Mouse (Mus musculus): ENCODE results near the gene Smyd3. TPM values are rescaled to one million over a fixed set of nuclear protein-coding genes. Genes with fewer than 3 reads are reported as not detected.

The Smyd3 gene
- total RNA-seq, 4 experiments from 2014 or later: 31.8 to 34.0 (median 33.4) TPM

DNA sequence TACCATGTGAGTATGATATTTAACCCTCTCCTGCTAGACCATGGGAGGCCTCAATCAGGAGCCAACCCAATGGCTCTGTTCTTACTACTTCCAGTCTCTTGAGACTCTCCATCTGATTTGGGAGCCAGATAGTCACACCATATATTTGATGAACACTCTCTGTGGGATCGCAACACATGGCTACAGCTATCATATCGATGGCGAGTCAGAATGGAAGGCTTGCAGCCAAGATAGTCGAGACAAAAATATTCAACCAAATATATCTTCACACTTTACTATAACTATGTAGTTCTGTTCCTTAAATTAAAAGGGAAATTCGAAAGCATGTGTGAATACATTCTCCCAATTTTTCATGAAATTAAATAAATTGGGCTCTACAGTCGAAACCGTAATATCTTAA is 132.2 kb downstream of the Smyd3 start:
- DNase-seq (ENCODE audit: low spot score in 2 of 2): no peak

DNA sequence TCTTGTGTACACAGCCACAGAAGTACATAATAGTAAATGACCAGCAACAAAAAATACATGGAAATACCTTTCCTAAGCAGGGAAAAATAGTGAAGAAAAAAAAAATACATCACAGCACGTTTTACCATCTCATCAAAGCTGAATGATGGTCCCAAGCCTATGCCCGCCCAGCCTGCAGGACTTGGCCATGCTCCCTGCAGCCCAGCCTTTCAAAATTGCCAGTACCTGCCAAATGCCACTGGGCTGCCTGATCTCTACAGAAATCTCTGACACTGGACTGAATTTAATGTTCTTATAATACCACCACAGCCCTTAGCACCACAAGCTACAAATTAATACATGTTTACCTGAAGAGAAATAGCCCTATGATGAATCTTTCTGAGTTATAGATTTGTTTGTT is 133.5 kb downstream of the Smyd3 start:
- no peak for DNase-seq (ENCODE audit: low spot score in 2 of 2)

DNA sequence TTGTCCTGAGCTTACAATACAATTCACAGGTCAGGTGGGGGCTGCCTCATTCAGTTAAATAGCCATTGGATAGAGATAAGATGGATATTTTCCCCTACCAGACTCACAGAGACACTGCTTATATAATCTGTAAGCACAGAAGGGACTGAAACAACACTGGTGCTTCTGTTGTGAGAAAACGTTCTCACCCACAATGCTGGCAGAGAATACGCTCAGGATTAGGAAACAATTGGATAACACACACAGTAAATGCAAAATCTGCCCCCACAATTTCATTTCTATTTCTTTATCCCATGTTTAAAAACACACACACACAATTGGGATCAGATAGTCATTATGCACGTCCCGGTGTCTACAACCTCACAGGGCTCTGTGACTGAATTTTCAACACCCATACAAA is 139.7 kb downstream of the Smyd3 start:
- no peak for DNase-seq (ENCODE audit: low spot score in 2 of 2)

DNA sequence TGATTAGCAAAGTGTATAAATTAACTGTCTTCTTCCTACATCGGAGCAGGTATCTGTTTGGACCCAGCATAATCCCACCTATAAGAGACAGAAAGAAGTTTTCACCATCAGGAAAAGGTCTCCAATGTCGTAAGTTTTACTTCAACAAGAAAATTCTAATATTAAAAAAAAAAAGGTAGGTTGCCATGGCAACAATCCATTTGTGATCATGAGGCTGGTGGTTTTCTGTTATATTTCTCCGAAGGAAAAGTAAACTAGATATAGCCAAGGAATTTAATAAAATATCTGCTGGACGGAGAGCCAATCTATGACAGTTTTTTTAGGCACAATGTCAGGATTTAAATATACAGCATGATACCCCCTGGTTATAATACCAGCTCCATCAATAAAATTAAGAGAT is 142.9 kb downstream of the Smyd3 start:
- DNase-seq (ENCODE audit: low spot score in 2 of 2): no peak

DNA sequence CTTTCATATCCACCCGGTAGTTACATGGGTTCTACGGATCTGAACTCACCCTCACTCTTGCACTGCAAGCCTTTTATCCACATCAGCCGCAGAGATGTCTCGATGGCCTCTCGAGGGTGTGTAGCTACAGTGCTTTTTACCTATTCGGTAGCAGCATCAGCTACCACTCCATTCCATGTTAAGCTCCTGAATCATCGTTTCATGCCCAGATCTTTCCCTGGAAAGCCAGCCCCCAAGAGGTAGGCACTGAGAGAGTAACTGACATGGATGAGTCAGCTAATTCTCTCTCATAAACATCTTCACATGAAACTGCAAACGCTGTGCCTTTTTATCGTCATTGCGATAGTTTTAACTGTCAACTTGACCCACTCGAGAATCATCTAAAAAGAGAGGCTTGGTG is 143.9 kb downstream of the Smyd3 start:
- no peak for DNase-seq (ENCODE audit: low spot score in 2 of 2)

DNA sequence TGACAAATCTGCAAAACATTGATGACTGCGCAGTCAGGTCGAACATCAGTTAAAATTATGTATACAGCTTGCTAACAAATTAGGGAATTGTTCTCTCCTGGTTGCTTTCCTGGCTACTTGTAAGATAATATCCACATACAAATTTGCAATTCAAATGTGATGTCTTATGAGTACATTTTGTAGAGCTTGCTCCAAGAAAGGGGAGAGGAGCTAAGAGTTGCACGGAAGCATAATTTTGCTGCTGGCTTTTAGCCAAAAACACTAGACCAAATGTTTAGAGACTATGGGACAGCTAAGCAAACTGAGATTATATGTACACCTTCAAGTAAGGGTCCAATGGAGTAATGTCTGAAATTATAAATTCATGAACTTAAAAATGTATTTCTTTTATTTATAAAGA is 146.7 kb downstream of the Smyd3 start:
- DNase-seq (ENCODE audit: low spot score in 2 of 2): no peak

DNA sequence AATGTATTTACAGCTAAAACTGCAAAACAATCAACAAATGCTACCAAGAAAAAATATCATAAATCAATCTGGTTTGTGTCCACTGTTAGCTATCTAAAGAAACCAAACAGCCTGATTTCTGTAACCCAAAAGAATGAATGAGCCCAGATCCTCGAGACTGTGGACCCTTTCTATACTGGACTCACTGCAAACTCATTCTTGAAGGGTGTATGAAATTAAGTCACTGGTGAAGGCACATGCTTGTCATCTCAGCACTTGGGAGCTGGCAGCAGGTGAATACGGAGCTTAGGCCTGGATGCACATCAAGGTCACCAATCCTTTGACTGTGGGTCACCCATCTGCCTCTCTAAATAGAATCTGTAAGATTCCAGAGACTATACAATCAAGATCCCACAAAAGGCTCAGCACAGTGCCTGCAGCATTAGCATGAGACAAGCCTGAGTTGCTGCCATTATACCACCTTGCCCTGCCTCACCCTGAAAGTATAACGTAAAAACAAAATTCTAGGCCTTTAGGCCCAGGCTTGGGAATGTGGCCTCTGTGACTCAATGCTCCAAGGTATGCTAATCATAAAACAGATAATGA is 149.3 kb downstream of the Smyd3 start:
- no peak for DNase-seq (ENCODE audit: low spot score in 2 of 2)

DNA sequence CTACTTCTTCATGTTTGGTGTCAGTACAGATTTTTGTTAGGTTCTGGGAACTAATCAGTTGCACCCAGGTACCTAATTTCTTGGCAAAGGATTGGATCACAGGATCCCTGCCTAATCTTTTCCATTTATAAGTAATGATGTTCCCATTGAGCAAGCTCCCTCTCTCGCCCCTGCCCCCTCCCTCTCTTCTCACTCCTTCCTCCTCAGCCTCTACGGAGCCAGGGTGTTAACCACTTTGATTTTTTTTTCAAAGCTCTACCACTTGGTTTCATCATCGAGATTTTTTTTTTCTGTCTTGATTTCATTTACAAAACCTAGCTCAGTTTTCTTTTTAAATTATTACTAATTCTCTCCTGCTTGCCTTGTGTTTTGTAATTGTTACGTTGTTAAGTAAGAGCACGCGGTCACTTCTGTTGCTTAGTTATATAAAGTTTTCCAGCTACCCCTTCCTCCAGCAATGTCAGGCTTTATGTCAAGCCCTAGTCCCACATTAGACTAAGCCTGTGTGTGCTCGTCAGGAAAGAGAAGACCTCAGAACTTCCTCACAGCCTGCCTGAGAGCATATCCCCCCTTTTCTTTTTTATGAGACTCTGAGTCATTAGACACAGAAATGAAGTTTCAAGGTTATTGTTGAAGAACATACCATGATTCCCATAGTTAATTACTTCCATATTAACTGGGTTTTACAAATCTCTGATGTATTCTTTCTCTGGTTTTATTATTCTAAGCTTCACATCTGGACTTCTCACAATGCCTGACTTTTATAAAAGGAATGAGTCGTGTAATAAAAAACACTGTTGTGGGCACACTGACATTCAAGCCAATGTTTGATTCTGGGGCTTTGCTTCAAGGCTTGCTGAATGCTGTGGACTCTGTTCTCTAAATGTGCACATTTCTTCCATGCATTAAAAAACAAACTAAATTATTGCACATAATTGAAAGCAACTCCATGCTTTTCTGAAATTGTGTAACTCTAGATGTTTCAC is 156.1 kb downstream of the Smyd3 start:
- DNase-seq (ENCODE audit: low spot score in 2 of 2): no peak

DNA sequence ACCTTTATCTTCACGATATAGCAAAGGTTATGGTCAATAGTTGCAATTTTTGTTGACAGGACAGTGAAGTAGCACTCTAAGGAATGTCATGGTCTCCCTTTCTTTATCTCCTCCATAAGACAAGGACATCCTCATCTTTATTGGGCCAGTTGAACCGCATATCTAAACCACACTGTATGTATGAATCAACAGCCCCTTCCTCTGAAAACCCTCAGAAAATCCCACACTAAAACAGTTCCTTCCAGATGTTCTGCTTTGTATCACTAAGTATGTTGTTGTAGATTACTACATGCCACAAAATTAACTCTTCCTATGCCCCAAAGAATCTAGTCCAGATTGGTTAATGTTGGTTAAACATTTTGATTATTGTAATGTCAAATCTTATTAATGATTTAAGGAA is 160.7 kb downstream of the Smyd3 start:
- DNase-seq (ENCODE audit: low spot score in 2 of 2): no peak

DNA sequence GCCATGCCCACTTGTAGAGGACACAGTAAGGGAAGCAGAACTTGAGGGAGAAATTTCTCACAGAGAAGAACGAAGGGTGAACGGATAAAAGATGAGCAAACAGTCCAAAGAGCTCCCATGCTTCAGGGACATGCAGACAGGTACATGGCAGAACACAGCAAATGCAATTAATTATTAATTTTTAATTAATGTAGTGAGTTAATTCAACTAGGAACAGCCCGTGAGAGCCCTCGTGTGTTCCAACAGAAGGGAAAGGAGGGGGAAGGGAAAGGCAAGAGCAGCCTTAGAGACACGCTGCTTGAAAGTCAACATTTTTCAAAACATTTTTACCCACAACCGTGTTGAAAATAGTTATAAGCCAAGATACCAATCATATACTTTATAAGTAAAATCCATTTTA is 163.6 kb downstream of the Smyd3 start:
- no peak for DNase-seq (ENCODE audit: low spot score in 2 of 2)

DNA sequence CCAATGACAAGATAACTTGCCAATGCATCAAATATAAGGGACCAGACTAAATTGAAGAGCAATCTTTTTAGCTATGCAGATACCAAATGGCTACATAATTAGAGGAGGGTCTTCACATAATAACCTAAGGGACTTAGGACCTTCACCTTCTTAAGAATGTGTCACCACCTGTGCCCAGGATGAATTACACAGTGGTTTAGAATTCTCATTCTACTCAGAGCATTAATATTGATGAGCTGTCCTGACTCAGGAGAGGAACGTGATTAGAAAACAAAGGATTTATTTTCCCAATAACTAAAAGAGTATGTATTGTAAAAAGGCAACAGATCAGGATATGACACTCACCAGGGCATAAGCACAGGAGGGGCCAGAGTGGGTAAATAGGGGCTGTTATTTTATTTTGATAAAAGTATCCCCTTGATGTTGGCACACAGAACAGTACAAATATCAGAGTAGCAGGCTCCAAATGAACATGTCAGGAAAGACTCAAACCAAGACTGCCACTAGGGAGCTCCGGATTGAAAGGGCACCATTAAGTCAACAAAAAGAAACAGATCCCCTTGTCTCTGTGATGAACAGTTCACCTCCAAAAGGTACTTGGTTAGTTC is 172.4 kb downstream of the Smyd3 start:
- DNase-seq (ENCODE audit: low spot score in 2 of 2): no peak

DNA sequence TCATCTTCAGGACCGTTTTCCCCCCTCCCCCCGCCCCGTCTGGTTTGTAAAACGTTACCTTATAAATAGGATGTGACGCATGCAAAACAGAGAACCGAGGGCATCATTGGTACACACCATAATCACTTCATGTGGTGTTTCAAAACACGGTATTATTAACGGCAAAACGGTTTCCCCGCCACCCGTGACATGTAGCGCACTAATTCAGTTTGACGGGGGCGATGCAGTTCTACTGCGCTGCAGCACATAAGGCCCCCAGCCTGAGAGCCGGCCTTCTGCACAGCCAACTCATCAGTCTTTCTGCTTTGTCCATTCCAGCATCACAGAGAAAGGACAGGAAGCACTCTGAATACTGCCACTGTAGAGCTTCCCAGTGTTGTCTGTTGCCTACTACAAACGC is 174.4 kb downstream of the Smyd3 start:
- no peak for DNase-seq (ENCODE audit: low spot score in 2 of 2)

DNA sequence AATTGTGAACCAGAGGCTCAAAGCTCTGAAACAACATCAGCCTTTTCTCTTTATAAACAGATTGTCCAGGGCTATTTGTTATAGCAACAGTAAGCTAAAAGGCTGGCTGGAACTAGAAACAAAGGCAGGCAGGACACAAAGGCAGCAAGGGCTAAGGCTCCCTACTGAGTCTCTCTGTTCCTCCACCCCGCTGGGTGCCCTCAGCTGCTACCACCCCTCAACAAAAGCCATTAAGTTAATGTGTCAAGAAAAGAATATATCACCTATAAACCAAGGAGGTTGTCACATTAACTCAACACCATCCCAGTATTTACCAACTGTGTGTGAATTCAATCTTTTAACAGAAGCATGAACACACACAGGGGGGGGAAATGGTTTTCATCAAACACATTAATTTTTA is 176.3 kb downstream of the Smyd3 start:
- no peak for DNase-seq (ENCODE audit: low spot score in 2 of 2)

DNA sequence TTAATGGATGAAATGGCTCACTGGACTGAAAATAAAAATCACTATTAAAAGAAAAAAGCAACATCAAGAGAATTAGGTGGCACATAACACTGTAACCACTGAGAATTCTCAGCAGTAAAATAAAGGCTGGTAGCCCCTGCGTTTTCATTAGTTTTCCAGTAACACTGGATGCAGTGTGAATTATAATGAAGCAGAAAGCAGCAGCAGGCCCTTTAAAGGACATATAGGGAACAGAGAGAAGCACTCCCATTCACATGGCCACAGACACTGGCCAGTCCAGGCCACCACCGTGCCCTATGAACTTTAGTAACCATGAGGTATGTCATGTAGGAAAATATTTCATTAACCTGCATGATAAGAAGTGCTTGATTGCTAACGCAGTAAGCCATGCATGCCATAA is 178.8 kb downstream of the Smyd3 start:
- no peak for DNase-seq (ENCODE audit: low spot score in 2 of 2)

DNA sequence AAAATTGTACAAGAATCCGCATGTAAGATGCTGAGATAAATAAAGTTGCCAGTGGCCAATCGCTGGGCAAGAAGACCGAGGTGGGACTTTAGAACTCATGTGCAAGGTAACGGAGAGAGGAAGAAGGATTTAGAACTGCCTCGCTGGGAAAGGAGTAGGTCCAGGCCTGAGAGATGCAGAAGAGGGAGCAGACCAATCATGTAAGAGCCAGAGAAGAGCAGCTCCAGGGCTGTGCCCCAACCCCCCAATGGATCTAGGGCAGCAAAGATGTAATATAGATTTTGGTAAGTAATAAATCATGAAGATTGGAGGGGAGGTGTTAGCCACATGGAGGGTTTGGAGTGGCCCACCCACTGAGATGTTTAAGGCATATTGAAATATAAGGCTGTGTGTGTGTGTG is 180.3 kb downstream of the Smyd3 start:
- DNase-seq (ENCODE audit: low spot score in 2 of 2): no peak

DNA sequence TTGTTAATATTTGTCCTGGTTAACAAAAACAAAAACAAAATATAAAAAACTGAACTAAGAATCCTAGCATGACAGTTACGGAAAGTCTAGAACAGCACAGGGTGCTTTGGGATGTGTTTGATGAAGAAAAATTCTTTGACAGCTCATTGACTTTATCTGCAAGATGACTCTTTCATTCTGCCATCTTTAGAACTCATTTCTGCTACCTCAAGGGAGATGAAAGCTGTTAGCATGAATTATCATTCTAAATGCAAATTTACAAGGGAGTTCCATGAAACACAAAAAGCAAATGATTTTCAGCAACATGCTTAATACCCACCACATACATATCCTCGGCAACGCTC is 190.9 kb downstream of the Smyd3 start:
- no peak for DNase-seq (ENCODE audit: low spot score in 2 of 2)

DNA sequence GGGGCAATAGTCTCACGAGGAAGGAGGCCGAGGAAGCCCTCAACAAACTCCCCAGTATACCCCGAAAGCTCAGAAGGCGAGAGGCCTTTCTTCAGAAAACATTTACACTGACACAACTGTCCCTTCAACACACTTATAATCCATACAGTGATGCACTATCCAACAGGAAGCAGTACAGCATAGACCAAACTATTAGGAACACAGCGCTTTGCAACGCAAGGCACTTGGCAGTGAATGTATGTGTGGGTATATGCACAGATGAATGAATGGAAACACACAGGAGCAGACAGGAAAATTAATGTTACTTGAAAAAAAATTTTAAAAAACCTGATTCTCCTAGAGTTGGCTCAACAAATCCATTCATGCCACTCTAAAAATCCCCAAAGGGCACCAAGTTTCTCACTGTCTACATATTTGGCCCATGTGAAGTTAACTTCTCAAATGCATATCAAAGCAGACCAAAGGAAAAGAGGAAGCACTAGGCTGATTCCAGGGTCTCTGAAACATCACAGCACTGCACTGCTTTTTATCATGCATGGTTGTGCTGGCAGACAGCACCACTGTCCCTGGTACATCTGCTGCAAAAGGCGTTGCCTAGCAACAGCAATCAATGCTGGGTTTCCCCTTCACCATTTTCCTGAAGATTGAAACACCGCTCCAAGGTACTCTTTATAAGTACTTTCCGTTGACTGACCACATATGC is 191.4 kb downstream of the Smyd3 start:
- DNase-seq (ENCODE audit: low spot score in 2 of 2): peak; percentile 6 to 32

DNA sequence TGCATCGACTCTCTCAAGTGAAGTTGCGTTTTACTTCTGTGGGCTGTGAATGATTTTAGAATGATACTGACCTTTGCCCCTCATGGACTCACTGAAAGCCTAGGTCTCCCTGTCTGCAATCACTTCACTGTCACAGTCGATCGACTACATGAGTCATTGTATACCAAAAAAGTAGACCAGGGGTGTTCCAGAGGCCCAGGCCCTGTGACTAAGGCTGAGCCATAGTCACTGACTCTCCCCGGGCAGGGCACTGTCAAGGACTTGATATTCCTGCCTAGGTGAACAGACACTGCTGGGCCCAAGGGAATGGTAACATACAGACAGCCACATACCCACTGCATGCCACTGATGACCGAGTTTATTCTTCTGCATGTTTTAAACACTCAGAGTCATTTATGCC is 193.6 kb downstream of the Smyd3 start:
- DNase-seq (ENCODE audit: low spot score in 2 of 2): no peak

DNA sequence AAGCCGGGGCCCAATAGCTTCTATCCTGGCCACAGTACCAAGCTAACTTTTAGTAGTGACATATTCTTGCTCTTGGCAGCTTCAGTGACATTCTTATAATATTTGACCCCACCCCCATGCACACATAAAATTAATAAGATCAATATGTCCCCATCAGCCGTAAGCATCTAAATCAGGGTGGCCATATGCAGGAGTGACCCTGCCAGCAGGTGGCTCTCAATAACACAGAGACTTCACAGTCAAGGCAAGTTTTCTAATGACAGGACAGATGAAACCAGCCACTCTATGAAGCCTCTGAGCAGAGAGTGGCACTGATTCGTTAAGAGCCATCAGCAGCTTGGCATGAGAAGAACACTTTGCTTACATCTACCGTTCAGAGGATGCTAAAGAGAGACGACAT is 204.2 kb downstream of the Smyd3 start:
- no peak for DNase-seq (ENCODE audit: low spot score in 2 of 2)

DNA sequence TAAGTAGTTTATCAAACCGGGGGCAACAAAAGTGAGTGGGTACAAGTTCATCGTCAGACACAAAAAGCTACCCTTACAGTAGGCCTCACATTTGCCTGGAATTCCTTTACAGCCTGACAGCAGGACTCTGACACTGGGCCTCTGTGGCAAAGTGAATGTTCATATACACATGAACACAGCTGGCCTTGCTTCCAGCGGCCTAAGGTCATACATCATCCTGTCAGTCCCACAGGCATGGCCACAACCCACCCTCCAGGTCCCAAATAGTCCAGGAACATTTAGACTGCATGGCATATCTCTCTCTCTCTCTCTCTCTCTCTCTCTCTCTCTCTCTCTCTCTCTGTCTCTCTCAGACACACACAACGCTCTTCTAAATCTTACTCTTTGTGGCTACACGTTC is 208.4 kb downstream of the Smyd3 start:
- no peak for DNase-seq (ENCODE audit: low spot score in 2 of 2)

DNA sequence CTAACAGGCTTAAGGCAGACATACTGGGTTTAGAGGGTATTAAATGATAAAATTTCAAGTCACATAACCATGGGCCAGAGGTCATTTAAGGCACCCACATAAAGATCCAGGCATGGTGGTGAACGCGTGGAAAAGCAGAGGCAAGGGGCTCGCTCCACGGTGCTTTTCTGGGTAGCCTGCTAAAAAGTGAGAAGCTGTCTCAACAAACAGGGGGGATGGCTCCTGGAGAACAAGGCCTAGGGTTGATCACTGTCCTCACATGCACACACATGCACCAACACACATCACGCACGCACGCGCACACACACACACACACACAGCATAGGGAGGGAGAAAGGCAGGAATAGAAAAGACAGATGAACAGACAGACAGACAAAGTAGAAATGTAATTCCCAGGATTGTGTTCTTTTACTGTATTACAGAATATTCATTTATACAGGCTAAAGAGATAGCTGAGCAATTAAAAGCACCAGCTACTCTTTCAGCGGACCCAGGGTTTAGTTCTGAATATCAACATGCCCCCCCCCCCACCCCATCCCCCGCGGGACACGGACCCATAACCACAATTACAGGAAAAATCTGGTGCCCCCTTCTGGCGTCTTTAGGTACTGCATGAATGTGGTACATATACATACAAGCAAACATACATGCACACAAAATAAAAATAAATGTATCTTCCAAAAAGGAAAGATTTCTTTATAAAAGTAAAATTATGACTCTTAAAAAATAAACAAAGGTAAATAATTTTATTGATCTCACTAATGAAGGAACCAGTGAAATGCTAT is 215.2 kb downstream of the Smyd3 start:
- no peak for DNase-seq (ENCODE audit: low spot score in 2 of 2)

Measured in left cerebral cortex, adult 8-10 months (tissue).